Mouse (Mus musculus): ENCODE results near the gene Ezh1. TPM values are rescaled to one million over a fixed set of nuclear protein-coding genes. Genes with fewer than 3 reads are reported as not detected.

The Ezh1 gene
- polyA plus RNA-seq, 1 experiment: 2.0 TPM

DNA sequence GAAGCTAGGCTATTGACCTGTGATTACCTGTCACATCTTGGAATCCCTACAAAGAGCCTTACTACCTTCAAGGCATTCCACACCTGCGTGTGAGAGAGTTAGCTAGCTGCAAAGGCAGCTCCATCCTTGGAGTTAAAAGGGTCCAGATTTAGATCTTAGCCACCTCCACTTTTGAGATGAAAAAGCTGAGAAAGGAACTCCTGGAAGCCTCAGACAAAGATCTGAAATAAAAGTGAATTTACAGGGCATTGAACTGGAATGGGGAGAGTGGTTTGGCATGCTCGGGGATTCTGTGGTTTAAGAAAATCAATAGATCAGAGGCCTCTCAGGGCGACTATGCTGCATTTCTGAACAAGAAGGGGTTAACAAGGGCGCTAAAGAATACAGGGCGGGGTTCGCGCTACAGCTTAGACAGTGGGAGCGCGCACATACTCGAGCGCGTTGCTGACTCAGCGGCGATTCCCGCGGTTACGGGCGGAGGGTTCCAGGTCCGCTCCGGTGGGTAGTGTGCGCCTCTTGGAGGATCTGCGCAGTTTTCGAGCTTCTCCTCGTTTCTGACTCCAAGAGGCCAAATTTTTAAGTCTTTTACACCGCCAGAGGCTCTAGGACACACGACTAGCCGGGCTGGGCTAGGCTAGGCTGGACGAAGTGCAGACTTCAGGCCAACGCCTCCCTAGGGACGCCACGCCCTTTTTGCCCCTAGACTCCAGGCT lies 54.4 kb downstream of the Ezh1 start:
- H3K9me3 ChIP-seq: no peaks in the 10 kb centered on the region
- peaks cover 97% of the 10 kb centered on the region for H3K27me3 ChIP-seq (replicated peaks)
- peaks cover 80% of the 10 kb centered on the region for H3K4me1 ChIP-seq
- peak overlapping the region; percentile 94 for H3K4me3 ChIP-seq (replicated peaks)
- no peaks in the 10 kb centered on the region for H3K36me3 ChIP-seq (replicated peaks; ENCODE audit: low read length)
- TF ChIP-seq FLI1 (IDR thresholded peaks at IDR 0.05; ENCODE audit: low read length) (no peak), GATA1 (IDR thresholded peaks at IDR 0.05; ENCODE audit: borderline replicate concordance, low read length) (no peak)

- TF ChIP-seq GATA1 (IDR thresholded peaks at IDR 0.05; ENCODE audit: borderline replicate concordance, low read length): no peak
- Histone ChIP-seq H3K9me3 (no peaks in the 10 kb centered on the region), H3K27me3 (replicated peaks) (peaks cover 97% of the 10 kb centered on the region), H3K4me1 (peaks cover 71% of the 10 kb centered on the region), H3K36me3 (replicated peaks; ENCODE audit: low read length) (no peaks in the 10 kb centered on the region), H3K4me3 (replicated peaks) (peak within 1 kb of the TSS; percentile 94)
Observed at GRCm38 (mm10) chr11:101170811-101171610, 55.3 kb downstream of the Ezh1 start, which contains the start of gene Plekhh3. Gene Plekhh3, minus strand, starts transcription at chr11:101171351.

DNA sequence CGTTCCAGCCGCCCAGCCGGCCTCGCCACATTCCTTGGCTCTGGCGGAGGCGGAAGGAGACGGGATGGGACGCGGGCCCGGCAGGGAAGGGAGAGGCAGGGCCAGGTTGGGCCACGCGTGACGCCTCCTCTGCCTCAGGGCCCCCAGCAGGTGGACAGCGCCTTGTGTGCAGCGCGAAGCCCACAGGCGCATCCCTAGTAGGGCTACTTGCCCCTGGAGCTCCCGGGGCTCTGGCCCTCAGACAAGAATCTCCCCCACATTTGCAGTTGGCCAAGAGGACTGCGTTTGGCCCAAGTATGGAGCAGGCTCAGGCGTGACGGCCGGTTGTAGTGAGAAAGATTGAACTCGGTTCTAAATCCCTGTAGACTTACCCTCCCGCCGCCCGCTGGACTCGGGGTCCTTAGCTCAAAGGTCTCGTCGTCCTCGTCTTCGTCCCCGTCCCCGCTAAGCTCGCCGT lies 55.9 kb downstream of the Ezh1 start, which contains the start of gene Cntnap1:
Cntnap1 (plus strand) TSS at position 170 of the 457 bp plus-strand sequence.
- Histone ChIP-seq H3K9me3 (no peaks in the 10 kb centered on the region), H3K27me3 (replicated peaks) (peaks cover 98% of the 10 kb centered on the region), H3K36me3 (replicated peaks; ENCODE audit: low read length) (no peaks in the 10 kb centered on the region), H3K4me3 (replicated peaks) (peak within 1 kb of the TSS; percentile 94), H3K4me1 (peaks cover 66% of the 10 kb centered on the region)
- no peak for TF ChIP-seq GATA1 (IDR thresholded peaks at IDR 0.05; ENCODE audit: borderline replicate concordance, low read length)
- TF ChIP-seq FLI1 (IDR thresholded peaks at IDR 0.05; ENCODE audit: low read length): no peak

DNA sequence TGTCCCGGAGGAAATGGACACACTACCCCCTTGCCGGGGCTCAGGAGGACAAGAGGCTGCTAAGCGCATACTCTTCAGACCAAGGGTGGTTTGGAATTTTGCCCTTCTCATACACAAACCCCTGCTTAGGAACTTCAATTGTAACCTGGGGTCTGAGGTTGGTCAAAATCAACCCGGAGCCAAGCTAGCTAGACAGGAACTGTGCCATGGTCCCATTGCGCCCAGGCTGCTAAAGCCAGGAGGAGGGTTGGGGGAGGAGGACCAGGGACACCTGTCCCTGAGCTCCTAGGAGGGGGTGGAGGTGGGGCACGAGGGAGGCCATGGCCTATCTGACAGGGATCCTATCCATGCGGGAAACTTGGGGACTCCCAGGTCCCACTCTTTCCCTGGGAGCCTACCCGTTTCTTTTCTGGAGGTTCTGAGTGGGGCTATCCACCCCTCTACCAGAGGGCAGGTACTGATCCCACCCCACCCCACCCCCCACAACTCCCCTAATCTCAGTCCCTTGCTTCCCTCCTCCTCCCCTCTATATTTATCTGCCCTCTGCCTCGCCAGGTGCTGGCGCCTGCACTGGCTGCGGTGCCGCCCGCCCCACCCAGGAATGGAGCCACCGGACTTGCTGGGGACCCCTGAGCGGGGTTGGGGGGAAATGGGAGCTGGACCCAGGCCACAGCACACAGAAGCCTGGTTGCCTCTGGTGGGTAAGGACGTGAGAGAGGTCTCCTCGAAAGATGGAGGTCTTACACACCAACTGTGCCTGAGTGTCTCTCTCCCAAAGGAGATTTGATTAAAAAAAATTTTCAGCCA lies 56.8 kb downstream of the Ezh1 start:
- Histone ChIP-seq H3K9me3 (no peaks in the 10 kb centered on the region), H3K36me3 (replicated peaks; ENCODE audit: low read length) (no peaks in the 10 kb centered on the region), H3K4me3 (replicated peaks) (no peak overlapping the region), H3K27me3 (replicated peaks) (peaks cover 98% of the 10 kb centered on the region), H3K4me1 (peaks cover 65% of the 10 kb centered on the region)
- TF ChIP-seq FLI1 (IDR thresholded peaks at IDR 0.05; ENCODE audit: low read length) (no peak), GATA1 (IDR thresholded peaks at IDR 0.05; ENCODE audit: borderline replicate concordance, low read length) (no peak)

DNA sequence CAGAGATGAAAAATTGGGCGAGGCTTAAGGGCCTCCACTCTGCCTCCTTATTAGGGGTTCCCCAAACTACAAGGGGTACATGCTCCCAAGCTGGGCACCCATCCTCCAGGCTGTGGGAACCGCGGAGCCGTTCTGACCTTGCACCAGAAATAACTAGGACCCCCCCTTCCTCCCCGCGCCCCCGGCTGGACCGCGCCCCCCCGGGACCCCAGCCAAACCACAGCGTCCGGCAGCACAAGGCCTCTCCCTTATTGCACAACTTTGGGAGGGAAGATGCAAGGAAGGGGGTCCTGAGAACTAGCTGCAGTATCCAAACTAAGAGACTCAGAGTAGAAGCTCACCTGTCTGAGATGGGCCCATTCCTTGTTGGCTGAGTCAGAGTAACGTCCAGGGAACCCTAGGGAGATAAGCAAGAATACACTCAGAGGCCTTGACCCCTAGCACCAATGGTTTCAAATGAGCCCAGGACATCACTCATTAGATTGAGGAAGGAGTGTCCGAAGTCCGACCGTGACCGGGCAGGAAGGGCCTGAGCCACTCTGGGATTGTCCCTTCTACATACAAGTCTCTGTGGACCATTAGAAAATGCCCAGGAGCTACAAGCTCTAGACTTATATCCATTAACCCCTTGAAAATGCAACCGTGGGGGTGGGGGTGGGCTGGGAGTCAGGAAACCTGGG lies 57.8 kb downstream of the Ezh1 start:
- Histone ChIP-seq H3K9me3 (no peaks in the 10 kb centered on the region), H3K36me3 (replicated peaks; ENCODE audit: low read length) (no peaks in the 10 kb centered on the region), H3K4me1 (peaks cover 65% of the 10 kb centered on the region), H3K4me3 (replicated peaks) (no peak overlapping the region), H3K27me3 (replicated peaks) (peaks cover 98% of the 10 kb centered on the region)
- TF ChIP-seq FLI1 (IDR thresholded peaks at IDR 0.05; ENCODE audit: low read length) (no peak), GATA1 (IDR thresholded peaks at IDR 0.05; ENCODE audit: borderline replicate concordance, low read length) (no peak)

DNA sequence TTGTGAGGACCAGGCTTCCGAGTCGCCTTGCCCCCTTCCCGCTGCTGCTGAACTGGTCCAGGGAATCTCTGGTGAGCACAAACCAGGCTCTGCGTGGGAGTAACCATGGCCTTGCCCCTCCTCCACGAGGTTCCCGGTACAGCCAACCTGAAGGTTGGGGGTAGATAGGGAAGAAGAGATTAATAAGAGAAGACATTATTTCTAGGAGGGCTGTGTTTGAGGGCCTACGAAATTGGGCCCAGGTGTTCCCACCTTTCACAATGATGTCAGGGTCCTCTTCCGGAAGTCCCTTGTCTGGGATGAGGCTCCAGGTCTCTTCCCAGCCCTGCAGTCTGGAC lies 58.3 kb downstream of the Ezh1 start:
- Histone ChIP-seq H3K36me3 (replicated peaks; ENCODE audit: low read length) (no peaks in the 10 kb centered on the region), H3K27me3 (replicated peaks) (peaks cover 98% of the 10 kb centered on the region), H3K9me3 (no peaks in the 10 kb centered on the region), H3K4me1 (peaks cover 65% of the 10 kb centered on the region), H3K4me3 (replicated peaks) (no peak overlapping the region)
- no peak for TF ChIP-seq GATA1 (IDR thresholded peaks at IDR 0.05; ENCODE audit: borderline replicate concordance, low read length)

- Histone ChIP-seq H3K4me3 (replicated peaks) (no peak overlapping the region), H3K9me3 (no peaks in the 10 kb centered on the region), H3K36me3 (replicated peaks; ENCODE audit: low read length) (no peaks in the 10 kb centered on the region), H3K4me1 (peaks cover 65% of the 10 kb centered on the region), H3K27me3 (replicated peaks) (peaks cover 100% of the 10 kb centered on the region)
- no peak for TF ChIP-seq FLI1 (IDR thresholded peaks at IDR 0.05; ENCODE audit: low read length)
- TF ChIP-seq GATA1 (IDR thresholded peaks at IDR 0.05; ENCODE audit: borderline replicate concordance, low read length): no peak
Observed at GRCm38 (mm10) chr11:101167211-101167962, 58.9 kb downstream of the Ezh1 start.

DNA sequence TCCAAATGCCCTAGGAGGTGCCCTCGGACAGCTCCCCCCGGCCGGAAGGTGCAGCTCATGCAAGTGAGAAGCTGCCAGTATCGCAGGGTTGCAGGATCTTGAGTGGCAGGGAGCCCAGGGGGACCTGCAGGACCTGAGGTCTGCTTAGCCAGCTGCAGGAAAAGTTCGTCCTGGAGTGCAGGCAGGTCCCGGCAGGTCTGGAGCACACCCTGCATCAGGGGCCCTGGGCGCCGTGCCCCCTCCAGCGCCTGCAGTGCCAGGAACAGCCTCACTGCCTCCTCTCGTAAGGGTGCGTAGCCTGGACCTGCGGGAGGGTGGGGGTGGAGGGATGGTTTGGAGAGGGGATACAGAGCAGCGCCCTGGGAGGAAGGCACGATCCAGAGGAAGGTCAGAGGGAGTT lies 59.9 kb downstream of the Ezh1 start:
- peaks cover 100% of the 10 kb centered on the region for H3K27me3 ChIP-seq (replicated peaks)
- no peak for TF ChIP-seq GATA1 (IDR thresholded peaks at IDR 0.05; ENCODE audit: borderline replicate concordance, low read length)
- TF ChIP-seq FLI1 (IDR thresholded peaks at IDR 0.05; ENCODE audit: low read length): no peak
- no peaks in the 10 kb centered on the region for H3K36me3 ChIP-seq (replicated peaks; ENCODE audit: low read length)
- peaks cover 55% of the 10 kb centered on the region for H3K4me1 ChIP-seq
- H3K4me3 ChIP-seq (replicated peaks): no peak overlapping the region
- no peaks in the 10 kb centered on the region for H3K9me3 ChIP-seq

All from megakaryocyte, embryonic 14.5 days (primary cell).